Mouse (Mus musculus) thymus, postnatal 25 days (tissue): Measurements from ENCODE around the gene Jade3.
A peak's percentile ranks its signal among the peaks of the same experiment; 100 is the strongest.
"Not testable (repeated sequence)": the region's sequence is repeated elsewhere in the genome, so short reads cannot be mapped to it uniquely, and the experiment has no call there.

Experiments
- DNase-seq: peaks from one replicate; pipeline ENCODE4 v3.0.0; 2022

The Jade3 gene

DNA sequence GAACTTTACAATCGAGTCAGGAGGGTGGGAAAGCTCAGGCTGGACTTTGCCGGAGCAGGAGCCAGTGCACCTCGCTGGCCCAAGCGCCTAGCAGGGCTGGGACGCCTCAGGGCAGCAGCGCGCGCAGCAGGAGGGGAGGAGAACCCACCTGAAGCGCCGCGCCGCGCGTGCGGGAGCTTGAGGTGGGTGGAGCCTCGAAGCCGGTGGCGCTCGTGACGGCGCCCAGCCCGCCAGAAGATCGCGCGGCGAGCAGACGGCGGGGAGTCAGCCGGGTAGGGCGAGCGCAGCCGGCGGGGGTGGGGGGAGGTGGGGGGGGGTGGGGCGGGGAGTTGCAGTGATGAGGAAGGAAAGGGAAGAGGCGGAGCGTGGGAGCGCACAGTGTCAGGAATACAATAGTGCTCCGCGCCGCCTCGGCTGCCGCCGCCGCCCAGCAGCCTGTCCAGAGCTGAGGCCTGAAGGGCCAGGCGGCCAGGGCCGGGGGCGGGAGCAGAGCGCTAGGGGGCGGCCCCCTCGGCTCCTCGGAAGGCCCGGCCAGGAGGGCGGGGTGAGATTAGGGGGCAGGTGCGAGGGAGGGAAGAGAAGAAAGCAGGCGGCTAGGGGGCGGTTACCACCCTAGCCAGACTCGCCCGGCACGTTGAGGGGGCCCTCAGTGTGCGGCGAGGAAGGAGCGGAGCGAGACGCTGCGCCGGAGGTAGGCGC is at the start of gene Jade3:
TSS of gene Jade3 (plus strand) at position 549 of the 699 bp plus-strand sequence.
- peak; percentile 82 for DNase-seq

DNA sequence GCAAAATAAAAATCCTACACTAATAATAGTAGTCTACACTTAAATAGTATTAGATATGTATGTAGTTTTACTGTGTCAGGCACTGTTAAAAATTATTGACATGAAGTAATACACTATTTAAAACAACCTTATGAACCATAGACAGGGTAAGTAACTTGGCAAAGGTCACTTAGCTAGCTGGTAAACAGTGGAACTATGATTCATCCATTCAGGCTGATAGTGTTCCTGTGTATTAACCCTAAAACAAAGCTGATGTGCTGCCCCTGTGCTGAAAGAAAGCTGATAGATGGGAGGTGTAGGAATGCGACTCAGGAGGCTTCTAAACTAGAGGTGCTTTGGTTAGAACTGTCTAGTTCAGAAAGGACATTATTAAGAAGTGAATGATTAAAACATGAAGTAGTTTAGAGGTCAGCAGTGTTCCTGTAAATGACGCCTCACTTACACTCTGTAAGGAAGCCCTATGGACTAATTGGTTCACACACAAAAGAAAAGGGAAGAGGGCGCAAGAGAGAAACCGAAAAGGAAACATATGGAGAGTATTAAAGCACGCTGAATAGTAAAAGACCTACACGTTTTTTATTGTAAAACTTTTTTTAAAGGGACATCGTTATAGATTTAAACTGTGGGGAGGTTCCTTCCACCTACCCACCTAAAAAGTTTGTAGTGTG is 46.0 kb upstream of the Jade3 start:
- no peak for DNase-seq

DNA sequence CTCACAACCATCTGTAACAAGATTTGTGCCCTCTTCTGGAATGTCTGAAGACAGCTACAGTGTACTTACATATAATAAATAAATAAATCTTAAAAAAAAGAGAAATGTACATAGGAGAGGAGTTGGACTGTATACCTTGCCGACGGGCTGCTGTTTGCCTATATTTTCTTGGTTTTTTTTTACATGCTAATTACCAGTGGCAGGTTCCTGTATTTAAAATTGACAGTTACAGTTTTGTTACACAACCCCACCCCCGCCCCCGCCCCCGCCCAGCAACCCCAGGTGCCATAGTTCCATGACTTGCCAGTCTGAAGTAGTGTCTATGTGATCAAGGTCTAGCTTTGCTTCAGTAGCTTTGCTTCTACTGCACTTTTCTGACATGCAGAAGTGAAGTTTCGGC is 43.2 kb upstream of the Jade3 start:
- DNase-seq = no peak

DNA sequence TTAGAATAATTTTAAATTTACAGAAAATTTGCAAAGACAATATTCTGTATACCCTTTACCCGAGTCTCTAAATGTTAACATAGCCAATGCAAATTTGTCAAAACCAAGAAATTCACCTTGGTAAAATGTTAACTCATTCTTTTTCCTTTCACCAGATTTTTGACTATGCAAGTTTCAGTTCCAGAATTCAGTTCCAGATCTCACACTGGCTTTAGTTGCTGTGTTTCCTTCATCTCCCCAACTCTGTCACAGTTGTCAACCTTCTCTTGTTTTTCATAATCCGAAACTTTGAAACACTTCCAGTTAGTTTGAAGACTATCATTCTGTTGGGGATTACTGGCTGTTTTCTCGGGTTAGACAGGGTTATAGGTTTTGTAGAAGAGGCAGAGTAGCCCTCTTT is 38.5 kb upstream of the Jade3 start:
- no peak for DNase-seq

DNA sequence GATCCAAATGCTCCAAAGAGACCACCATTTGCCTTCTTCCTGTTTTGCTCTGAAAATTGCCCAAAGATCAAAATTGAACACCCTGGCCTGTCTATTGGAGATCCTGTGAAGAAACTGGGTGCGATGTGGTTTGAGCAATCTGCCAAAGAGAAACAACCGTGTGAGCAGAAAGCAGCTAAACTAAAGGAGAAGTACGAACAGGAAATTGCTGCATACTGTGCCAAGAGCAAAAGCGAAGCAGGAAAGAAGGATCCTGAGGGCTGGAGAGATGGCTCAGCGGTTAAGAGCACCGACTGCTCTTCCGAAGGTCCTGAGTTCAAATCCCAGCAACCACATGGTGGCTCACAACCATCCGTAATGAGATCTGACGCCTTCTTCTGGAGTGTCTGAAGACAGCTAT is 33.5 kb upstream of the Jade3 start:
- not testable (repeated sequence) for DNase-seq

DNA sequence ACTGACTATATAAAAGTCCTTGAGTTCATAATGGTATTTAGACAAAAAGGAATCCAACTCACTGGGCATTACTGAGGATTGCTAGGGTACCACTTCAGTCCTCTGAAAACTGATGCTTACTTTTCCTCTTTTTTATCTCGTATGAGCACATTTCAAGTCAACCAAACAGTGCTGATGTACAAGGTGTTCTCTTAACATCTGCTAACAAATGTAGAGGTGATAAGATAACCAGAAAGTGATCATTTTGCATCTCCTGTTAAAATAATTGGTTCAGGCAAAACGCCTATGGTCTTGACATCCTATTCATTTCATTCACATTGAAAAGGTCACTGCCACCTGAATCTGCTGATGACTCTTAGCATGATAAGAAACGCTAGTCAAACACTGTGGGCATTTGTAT is 32.5 kb upstream of the Jade3 start:
- DNase-seq = no peak

DNA sequence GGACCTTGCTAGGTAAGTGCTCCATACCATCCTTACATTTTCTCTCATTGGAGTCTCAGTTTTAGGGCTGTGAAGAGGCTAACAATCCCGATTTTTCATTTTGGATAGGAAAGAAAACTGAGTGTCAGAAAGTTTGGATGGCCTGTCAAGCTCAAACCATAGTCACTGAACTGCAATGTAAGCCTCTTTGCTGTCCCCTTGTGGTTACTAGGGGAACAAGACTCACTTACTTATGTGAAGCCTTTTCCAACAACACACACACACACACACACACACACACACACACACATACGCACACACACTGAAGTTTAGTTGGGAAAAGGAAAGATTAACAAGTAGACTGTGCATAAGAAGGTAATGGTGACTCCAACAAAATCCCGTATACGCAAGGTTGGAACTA is 21.4 kb upstream of the Jade3 start:
- no peak for DNase-seq

DNA sequence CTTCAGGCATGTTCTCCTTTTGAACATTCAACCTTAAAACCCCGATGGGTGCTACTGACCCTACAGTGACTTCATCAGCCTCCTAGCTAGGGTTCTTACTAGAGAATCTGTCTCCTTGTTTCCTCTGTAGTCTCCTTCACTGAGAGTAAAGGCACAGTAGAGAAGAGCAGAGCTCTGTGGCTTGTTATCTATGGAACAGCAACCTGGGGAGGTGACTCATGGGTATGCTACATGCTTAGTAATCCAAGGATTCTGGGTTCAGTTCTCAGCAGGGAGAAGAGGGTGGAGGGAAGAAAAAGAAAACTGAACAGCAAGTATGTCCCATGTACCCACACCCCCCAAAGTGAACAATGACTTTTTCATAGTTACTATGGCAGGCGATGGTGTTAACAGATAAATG is 18.6 kb upstream of the Jade3 start:
- DNase-seq = no peak

DNA sequence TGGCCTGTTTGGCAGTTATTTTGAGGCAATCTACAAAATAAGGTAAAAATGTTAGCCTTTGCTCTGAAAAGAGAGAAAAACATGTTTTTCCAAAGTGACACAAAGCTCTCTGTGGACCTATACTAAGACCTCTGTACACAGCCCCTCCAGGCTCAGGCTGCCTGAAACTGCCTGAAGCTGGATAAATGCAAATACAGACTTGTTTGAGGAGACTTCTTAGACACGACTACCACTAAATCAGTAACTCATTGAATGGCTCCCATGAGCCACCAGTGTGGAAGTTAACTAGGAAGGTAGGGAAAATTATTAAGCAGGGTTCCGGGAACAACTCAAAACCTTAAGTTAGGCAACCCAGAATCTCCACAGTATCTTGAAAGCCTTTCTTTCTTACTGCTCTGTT is 17.8 kb upstream of the Jade3 start:
- DNase-seq = no peak

DNA sequence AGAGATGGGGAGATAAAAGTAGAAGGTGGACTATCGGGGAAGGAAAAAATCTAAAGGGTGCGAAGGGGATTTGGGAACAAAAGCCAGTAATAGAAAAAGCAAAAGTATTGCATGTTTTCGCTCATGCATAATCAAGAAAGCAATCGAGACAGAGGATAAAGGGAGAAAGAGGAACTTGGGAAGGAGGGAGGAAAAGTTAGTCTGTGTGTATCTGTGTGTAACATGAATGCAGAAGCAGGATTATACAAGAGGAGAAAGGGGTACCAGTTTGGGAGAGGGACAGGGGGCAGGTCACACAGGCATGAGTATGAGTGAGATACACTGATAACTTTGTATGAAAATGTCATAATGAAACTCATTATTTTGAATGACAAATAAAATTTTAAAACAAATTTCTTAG is 14.1 kb upstream of the Jade3 start:
- DNase-seq = no peak

DNA sequence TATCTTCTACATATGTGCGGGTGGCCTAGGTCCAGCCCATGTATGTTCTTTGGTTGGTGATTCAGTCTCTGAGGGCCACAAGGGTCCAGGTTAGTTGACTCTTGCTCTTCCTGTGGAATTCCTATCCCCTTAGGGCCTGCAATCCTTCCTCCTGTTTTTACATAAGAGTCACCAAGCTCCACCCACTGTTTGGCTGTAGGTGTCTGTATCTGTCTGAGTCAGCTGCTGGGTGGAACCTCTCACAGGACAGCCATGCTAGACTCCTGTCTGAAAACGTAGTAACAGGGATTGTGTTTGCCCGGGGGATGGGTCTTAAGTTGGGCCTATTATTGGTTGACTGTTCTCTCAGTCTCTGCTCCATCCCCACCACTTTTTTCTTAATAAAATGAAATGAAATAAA is 13.3 kb upstream of the Jade3 start:
- DNase-seq = no peak

DNA sequence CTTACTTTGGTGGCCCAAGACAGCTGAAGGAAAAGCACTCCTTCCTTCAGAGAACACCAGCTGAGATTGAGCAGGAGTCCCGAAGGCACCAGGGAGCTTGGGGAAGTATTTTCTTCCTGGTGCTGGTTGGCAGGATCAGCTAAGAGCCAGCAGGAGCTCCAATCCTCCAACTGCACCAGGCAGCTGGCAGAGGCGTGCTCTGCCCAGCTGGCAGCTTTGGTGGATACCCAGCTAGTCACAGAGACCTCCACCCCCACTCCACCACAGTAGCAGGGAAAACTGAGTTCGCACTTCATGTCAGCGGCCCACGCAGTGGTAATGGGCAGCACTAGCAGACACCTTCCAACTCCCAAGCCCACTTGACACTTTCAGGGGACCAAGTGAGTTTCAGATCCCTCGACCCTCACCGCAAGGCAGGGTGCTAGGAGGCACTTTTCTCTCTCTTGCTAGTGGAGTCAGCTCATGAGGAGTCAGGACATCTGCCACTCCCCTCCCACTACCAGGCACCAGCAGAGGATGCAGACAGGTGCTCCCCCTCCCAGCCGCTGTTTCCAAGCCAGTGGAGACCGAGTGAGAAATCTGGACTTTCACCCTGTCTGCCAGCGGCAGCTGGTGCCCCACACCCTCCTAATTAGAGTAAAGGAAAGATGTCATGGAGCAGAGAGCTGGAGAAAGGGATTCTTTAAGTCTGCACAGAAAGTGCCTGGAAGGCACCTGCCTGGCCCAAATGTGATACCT is 10.4 kb upstream of the Jade3 start:
- no peak for DNase-seq

DNA sequence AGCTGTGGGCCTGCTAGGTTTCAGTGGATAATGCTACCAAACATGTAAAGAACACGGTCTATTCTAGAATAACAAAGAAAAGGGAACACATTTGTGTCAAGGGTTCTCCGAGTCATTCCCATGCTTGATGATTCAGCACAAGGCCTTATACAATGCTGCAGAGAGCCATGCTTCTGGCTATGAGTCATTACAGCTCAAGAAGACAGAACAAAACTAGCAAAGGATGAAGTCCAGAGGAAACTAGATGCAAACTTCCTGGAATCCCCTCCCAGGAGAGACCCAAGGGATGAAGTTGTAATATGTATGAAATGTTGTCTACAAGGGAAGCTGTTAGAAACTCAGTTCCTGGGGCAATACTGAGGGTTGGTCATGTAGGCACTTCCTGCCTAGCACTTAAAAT is 7.0 kb upstream of the Jade3 start:
- no peak for DNase-seq

DNA sequence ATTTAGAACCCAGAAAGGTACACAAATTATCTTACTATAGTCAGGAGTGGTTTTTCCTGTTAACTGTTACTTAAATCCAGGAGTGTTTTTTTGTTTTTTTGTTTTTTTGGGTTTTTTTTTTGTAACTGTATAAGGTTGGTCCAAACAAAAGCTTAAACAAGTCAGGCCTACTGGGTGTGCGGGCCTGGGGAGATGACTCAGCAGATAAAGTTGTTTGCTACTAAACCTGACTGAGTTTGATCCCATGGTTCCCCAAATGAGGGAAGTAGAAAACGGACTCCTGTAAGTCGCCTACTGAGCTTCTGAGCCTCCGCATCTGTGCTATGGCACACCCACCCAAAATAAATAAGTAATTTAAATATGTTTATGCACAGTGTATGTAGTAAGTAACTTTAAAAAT is 6.0 kb upstream of the Jade3 start:
- DNase-seq = no peak

DNA sequence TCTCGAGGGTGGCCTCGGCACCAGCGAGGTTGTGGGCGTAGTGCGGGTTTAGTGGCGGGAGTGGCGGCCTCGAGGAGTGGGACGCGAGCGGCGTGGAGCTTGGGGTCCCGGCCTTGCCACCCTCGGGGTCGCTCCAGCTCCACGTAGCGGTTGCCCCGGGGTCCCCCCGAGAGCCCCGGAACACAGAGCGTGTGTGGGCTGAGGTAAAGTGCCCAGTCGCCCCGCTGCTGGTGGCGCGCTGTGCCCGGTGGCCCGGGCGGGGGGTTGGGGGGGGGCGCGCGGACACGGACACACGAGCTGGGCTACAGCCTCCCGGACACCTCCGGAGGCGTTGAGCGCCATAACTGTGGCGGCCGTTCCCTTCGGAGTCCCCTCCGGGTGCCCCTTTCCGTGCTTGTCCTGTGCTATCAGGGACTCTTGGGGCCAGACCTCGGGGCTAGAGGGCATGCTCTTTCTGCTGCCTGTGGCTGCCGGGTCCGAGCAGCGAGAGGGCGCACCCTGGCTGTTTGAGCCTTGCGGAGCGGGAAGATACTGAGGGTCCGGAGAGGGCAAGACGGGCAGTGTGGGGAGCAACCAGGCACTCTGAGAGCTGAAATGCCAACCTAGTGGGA is 456 bp downstream of the Jade3 start:
- peak; percentile 25 for DNase-seq

DNA sequence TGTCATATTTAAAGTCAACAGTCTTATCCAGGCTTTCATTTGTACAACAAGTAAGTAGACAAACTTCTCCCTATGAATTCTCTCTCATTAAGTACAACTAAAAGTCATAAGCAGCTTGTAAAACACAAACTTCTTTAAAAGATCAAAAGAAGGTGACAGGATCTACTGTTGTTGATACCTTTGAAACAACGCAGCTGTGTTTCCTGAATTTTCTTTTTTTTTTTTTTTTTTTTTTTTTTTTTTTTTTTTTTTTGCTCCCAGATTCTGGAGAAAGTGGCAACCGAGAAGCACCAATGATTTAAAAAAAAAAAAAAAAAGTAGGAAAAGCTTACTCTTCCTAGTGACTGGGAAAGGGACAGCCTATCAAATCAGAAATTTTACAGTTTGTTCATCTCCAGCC is 57.7 kb downstream of the Jade3 start:
- no peak for DNase-seq

DNA sequence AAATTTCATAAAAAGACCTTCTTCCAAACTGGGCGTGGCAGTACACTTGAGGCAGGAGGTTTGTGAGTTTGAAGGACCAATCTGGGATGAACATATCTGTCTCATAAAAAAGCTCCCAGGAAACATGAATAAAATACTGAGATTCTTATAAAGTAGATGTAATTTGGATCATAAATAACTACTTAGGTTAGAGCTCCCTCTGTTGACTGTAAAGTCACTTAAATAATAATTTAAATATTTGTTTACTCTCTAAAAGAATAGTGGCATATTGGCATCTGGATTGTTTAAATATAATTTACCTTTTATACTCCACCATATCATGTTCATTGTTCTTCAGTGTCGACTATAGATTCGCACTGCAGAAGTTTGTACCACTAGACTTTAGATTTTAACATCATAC is 72.2 kb downstream of the Jade3 start:
- no peak for DNase-seq

DNA sequence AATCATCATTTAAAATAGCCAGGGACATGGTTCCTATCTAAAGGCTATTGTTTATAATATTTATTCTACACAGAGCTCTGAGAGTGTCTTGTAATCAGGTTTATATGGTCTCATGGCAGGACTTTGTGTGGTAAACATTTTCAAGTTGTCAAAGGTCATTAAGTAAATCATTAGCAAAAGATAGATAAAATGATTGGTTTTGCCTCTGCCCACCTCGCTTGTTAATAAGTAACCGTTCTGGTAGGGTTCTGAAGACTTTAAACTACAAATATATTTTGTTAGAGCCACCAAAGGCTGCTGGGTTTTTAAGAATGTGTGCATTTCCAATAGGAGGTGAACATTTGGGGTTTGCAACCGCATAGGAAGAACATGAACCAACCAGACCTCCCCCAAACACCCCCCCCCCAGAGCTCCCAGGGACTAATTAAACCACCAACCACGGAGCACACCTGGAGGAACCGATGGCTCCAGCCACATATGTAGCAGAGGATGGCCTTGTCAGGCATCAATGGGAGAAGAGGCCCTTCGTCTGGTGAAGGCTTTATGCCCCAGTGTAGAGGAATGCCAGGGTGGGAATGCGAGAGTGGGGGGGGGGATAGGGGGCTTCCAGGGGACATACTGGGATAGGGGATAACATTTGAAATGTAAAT is 94.9 kb downstream of the Jade3 start:
- DNase-seq = no peak

DNA sequence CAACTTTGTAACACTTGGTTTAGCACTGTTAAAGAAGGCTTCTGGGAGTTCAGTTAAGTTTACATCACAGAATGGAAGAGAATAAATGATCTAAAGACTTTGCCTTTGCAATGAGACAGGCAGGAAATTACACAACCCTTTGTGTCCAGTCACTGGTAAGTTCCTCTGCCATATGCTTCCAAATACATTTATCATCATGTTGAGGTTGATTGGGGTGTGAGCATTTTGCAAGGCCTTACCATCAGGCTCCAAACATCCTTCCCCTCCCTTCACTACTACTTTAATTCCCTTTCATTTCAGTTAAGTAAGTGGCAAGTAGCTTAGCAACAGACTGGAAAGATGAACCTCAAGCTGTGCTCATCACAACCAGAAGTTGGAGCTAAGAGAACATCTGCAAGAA is 96.1 kb downstream of the Jade3 start:
- DNase-seq = no peak

DNA sequence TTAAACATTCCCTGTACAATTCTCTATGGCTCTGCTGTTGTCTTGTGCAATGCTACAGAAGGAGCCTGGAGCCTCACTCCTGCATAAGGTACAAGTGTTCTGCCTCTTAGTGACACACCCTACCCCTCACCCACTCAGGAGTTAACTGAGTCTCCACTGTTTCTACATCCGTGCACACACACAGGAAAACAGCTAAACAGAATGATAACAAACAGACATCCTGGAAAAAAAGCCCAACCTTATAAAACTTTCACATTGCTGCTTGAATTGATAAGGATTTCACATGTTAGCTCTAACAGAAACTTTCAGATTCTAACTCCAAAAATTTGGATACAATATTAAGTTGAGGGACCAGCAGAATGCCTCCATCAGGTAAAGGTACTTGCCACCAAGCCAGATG is 107.1 kb downstream of the Jade3 start:
- DNase-seq = no peak

DNA sequence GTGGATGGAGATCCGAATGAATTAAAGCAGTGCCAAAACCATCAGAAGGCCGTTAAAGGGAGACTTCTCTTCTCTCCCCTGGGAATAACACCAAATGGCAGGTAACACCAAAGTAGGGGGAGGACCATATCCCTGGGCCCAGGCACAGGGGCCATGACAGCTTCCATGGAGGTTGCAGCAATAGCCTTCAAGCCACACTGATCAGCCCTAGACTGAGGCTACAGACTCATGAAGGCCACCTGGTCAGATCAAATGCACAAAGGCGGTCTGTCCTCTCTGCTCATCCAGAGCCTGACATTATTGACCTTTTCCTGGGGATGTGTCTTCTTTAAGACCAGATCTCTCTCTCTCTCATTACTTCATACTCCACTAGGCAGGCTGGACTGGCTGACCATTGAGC is 118.4 kb downstream of the Jade3 start:
- no peak for DNase-seq

DNA sequence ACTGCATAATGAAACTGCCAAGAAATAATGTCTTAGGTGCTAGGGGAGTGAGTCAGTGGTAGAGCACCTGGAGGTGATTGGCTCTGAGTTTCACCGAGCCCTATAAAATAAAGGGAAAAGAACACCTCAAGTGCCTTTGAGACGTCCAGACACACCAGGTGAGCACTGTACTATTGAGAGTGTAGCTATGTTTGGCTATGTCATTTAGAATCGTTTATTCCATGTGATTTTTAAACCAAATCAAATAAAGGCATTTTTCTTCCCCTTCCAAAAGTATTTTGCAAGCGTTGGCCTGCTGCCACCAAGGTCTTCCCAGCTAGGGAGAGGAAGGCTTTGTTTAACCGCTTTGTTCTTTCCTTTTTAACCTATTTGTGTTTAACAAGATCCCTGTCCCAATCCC is 122.1 kb downstream of the Jade3 start:
- DNase-seq = no peak
